Mouse (Mus musculus) bone marrow, adult 2 months (tissue): Measurements from ENCODE around the gene Chchd10. TPM values are rescaled to one million over a fixed set of nuclear protein-coding genes. Genes with fewer than 3 reads are reported as not detected.

Experiments used
- H3K27ac ChIP-seq: fragments of 200-500 bp; 2 replicates; pipeline ENCODE4 v1.5.1; 2012; ENCODE audit warnings: low read depth, mild to moderate bottlenecking, control low read depth, inconsistent platforms, low read length; ENCODE audit not compliant: control insufficient read depth, poor library complexity, insufficient read depth
- H3K4me1 ChIP-seq: fragments of 200-500 bp; 2 replicates; pipeline ENCODE4 v1.6.1; 2011; ENCODE audit warnings: low read length; ENCODE audit not compliant: control insufficient read depth, insufficient read depth
- H3K4me3 ChIP-seq: fragments of 200-500 bp; replicated peaks from 2 replicates; pipeline ENCODE3; 2011; ENCODE audit warnings: mild to moderate bottlenecking, low read depth, low read length, control low read depth; ENCODE audit not compliant: control insufficient read depth
- CTCF ChIP-seq: fragments of 200-500 bp; IDR thresholded peaks from 2 replicates; pipeline ENCODE4 v1.5.1; 2011; ENCODE audit warnings: low read length, control low read depth; ENCODE audit not compliant: control insufficient read depth, insufficient read depth
- POLR2A ChIP-seq: fragments of 200-500 bp; IDR thresholded peaks from 2 replicates; pipeline ENCODE4 v1.6.1; 2011; ENCODE audit warnings: low read depth, mild to moderate bottlenecking, control low read depth, low read length, borderline replicate concordance; ENCODE audit not compliant: control insufficient read depth
- WGBS: fragments of 180-500 bp; shearing (Covaris S2); methylation state at CpG from one replicate; pipeline ENCODE4 v1.1.7; 2018; 5-methylcytosine and 5-hydroxymethylcytosine counted together
- polyA plus RNA-seq: library from polyadenylated mRNA; stranded (reverse); fragments of >200 nt; gene quantifications from 2 replicates; pipeline ENCODE4 v1.2.4, GENCODE M21; 2011; ENCODE audit warnings: low replicate concordance; ENCODE audit not compliant: missing spikeins, insufficient read depth, insufficient read length

The Chchd10 gene
- polyA plus RNA-seq, 1 experiment = 103 TPM

- no peak overlapping the region for H3K27ac ChIP-seq
- WGBS = 49% methylated on average over 6 of the region's 6 CpGs
- TF ChIP-seq POLR2A = no peak
- TF ChIP-seq CTCF = peak; percentile 79
- H3K4me3 ChIP-seq = no peak overlapping the region
- H3K4me1 ChIP-seq = peaks cover 1% of the 10 kb centered on the region; the same call in 1 of the 2 replicates
Measured at GRCm38 (mm10) chr10:75897373-75897772, 35.6 kb upstream of the Chchd10 start.

GRCm38 (mm10) chr10:75898039-75898564 lies 34.8 kb upstream of the Chchd10 start:
- Histone ChIP-seq H3K4me1 (peaks cover 1% of the 10 kb centered on the region; the same call in 1 of the 2 replicates), H3K4me3 (no peak overlapping the region), H3K27ac (no peak overlapping the region)
- WGBS = 82% methylated on average over 6 of the region's 6 CpGs
- TF ChIP-seq POLR2A (no peak), CTCF (no peak)

GRCm38 (mm10) chr10:75898846-75899245 lies 34.1 kb upstream of the Chchd10 start:
- H3K27ac ChIP-seq = no peak overlapping the region
- TF ChIP-seq POLR2A = no peak
- no peak for TF ChIP-seq CTCF
- 0 out of 2 replicates have a peak, but pooled peaks cover under 1% of the 10 kb centered on the region for H3K4me1 ChIP-seq
- WGBS = 81% methylated on average over 3 of the region's 3 CpGs
- H3K4me3 ChIP-seq = no peak overlapping the region

- WGBS = 87% methylated on average over 5 of the region's 5 CpGs
- Histone ChIP-seq H3K4me1 (no peaks in the 10 kb centered on the region), H3K4me3 (no peak overlapping the region), H3K27ac (no peak overlapping the region)
- TF ChIP-seq CTCF (no peak), POLR2A (no peak)
Measured at GRCm38 (mm10) chr10:75904391-75904790, 28.5 kb upstream of the Chchd10 start.

GRCm38 (mm10) chr10:75906882-75907281 lies 26.0 kb upstream of the Chchd10 start:
- no peak overlapping the region for H3K4me3 ChIP-seq
- TF ChIP-seq CTCF (no peak), POLR2A (no peak)
- H3K4me1 ChIP-seq = no peaks in the 10 kb centered on the region
- WGBS = 94% methylated on average over 4 of the region's 4 CpGs
- no peak overlapping the region for H3K27ac ChIP-seq

- Histone ChIP-seq H3K27ac (no peak overlapping the region), H3K4me1 (no peaks in the 10 kb centered on the region), H3K4me3 (no peak overlapping the region)
- 91% methylated on average over 2 of the region's 2 CpGs for WGBS
- no peak for TF ChIP-seq CTCF
- no peak for TF ChIP-seq POLR2A
Measured at GRCm38 (mm10) chr10:75910698-75911097, 22.2 kb upstream of the Chchd10 start.

GRCm38 (mm10) chr10:75913013-75913589 lies 19.8 kb upstream of the Chchd10 start:
- Histone ChIP-seq H3K4me3 (no peak overlapping the region), H3K4me1 (no peaks in the 10 kb centered on the region), H3K27ac (no peak overlapping the region)
- no peak for TF ChIP-seq POLR2A
- no peak for TF ChIP-seq CTCF
- 42% methylated on average over 6 of the region's 6 CpGs for WGBS

- Histone ChIP-seq H3K27ac (no peak overlapping the region), H3K4me3 (no peak overlapping the region), H3K4me1 (no peaks in the 10 kb centered on the region)
- 75% methylated on average over 7 of the region's 7 CpGs for WGBS
- TF ChIP-seq CTCF = no peak
- TF ChIP-seq POLR2A = no peak
Measured at GRCm38 (mm10) chr10:75915557-75915956, 17.4 kb upstream of the Chchd10 start.

- Histone ChIP-seq H3K27ac (no peak overlapping the region), H3K4me3 (no peak overlapping the region), H3K4me1 (no peaks in the 10 kb centered on the region; the same call in 1 of the 2 replicates)
- WGBS = 84% methylated on average over 8 of the region's 8 CpGs
- TF ChIP-seq POLR2A (no peak), CTCF (no peak)
Measured at GRCm38 (mm10) chr10:75916840-75917239, 16.1 kb upstream of the Chchd10 start.
